Mouse (Mus musculus) adrenal gland, adult 2 months (tissue): ENCODE measurements at regions not wholly inside any gene's neighbourhood (a gene's known extent, or its start where the extent isn't known, plus 50 kb on each side); places are given as distances from the start of the nearest gene placed in this dataset.

Source experiments
- DNase-seq: peaks from one replicate; pipeline ENCODE4 v3.0.0; 2021

DNA sequence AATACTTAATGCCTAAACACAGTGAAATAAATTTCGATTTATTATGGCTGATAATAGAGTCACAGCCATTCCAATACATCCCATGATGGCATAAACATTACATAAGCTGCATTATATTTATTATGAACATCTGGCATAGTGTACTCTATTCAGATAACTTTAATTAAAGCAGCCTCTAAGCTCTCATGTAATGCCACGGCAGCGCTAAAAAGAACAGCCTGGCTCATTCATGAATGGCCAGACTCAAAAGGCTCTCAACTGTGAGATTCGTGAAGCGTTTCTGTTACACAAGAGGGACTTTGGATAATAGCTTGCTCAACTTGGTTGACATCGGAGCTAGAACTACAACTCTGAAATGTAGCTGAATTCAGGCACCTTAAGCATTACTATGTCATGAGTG is 497.1 kb upstream of the Adamts16 start:
- DNase-seq = no peak

DNA sequence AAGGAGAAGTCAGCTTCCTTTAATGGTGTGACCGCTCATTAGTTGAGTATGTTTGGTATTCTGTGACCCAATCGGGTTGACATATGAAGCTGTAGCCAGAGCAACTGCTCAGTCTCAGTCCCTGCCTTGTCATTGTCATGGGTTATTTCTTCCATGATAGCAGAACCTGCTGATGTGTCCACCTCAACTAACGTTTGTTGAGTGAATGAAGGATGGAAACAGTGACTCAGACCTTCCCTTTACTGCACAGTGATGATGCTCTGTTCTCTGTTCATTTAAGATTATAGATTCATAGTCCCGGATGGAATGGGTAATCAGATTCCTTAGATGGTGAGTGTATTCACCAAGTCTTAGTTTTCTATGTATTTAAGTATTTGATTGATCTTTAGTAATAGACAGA is 493.3 kb upstream of the Adamts16 start:
- DNase-seq = no peak

DNA sequence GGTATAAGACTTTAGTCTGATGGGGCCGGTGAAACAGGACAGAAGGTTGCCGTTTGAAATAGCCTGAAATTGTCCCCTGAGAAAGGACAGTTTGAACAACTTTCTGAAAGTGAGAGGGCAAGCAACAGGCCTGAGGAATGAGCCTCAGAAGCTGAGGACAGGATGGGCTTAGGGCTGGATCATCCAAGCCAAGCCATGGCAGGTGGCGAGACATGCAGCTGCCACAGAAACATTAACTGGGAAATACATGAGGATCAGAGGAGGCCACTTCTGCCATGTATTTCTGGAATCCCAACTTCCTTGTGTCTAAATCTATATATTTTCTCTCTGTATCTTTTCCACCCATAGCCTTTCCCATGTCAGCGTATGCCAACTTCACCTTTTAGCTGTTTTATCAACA is 491.5 kb upstream of the Adamts16 start:
- DNase-seq = no peak

DNA sequence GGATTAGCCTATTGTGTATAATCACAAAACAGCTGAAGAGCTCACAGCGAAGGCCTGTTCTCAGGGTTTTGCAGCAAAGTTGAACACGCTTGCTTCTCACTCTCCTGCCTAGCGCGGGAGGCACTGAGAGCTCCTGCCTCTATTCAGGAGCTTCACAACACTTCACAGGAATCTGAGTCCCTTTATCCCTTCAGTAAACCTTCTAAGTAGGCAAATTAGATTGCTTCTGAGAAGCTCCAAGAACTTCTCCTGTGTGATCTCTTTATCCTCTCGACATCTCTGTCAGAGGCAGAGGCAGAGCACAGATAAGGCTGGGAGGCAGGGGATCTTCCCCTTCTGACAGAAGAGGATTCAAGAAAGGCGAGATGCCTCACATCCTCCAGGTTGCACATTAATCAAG is 488.7 kb upstream of the Adamts16 start:
- DNase-seq = no peak

DNA sequence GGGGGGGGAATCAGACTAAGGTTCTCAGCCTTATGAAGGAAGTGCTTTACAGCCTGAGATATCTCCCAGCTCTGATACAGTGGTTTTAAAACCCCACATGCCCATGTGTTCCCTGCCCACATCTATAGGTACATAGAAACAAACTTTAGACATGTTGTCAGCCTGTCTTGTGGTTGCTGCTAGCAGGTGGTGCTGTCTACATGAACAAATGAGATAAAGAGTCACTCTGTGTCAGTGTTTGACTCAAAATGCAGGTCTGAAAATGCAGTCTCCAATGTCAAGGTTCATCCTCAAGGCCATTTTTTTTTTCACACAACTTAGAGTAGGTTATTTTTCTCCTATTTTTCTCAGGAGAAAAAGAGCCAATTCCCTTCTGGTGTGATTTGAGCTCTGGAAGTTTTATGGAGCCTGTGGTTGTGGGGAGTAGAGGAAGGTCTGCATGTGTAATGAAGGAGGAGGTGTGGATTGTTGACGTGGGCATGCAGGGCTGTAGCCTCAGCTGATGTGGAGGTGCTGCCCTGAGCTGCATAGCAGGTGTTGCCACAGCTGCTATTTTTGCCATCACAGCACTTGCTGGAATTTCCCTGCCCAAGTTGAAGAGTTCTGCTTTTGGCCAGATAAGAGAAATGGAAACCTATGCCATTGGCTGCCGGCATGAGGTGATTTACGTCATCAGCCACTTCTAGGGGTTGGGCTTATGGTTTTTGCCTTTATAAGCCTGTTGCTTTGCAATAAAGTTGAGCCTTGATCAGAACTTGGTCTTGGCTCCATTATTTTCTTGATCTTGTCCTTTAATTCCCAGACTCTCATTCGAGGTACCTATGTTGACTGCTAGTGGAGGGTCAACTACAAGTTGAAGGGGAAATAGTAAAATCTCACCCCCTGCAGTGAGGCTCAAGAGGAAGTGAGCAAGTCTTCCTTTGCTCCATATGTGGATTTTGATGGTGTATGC is 486.5 kb upstream of the Adamts16 start:
- no peak for DNase-seq

DNA sequence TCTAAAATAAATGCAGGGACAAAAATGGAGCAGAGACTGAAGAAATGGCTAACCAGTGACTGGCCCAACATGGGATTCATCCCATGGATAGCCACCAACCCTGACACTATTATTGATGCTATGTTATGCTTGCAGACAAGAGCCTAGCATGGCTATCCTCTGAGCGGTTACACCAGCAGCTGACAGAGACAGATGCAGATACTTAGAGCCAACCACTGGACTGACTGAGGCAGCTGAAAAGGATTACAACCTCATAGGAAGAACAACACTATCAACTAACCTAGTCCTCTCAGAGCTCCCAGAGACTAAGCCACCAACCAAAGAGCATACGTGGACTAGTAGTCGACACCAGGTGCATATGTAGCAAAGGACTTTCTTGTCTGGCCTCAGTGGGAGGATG is 478.9 kb upstream of the Adamts16 start:
- no peak for DNase-seq

DNA sequence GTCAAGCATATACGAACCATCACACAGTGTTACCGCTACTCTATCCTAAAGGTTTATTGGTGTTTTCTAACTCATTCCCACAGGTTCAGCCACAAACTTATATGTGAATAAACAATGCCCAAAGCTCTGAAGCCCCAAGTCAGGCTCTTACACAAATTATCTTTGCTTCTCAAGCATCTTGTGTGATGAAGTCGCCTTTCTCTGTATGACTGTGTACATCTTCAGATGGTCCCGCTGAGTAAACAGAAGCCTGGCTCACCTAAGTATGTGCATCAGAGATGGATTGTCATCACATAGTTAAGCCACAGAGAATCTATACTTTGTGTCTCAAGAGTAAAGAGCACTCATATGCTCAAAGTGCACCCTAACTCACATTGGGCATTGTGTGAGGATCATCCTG is 462.3 kb upstream of the Adamts16 start:
- no peak for DNase-seq

DNA sequence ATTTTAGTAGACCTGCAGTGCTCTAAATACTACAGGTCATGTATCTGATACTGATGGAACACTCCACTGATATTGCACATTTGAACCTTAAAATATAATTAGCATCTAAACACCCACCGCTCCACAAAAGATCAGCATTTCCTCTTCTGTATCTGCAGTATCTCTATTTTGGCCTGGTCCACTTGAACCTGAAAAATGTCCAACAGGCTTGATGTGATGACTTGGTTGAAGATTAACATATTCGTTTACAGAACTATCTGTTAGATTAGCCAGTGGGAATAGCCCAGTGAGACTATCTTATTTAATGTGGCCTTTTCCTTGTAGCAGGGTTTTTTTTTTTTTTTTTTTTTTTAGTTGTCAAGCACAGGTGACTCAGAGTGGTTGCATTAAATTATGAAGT is 434.4 kb upstream of the Adamts16 start:
- DNase-seq = no peak

DNA sequence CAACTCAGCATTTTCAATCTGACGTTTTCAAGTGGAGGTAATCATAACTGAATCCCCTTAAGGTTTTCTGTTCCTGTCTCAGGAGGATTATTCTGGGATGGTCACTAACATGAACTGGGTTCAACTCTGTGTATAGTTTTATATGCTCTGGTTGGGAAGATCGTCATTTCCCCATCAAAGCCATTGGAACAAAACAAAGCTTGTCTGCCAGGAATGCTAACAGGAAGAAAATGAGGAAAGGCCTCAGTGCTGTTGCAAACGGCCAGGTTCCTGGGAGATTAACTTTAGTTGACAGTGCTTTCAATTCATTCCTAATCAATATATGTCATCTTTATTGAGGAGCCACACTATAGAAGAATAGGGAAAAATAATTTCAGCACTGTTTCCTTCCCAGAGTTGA is 432.5 kb upstream of the Adamts16 start:
- DNase-seq = no peak

DNA sequence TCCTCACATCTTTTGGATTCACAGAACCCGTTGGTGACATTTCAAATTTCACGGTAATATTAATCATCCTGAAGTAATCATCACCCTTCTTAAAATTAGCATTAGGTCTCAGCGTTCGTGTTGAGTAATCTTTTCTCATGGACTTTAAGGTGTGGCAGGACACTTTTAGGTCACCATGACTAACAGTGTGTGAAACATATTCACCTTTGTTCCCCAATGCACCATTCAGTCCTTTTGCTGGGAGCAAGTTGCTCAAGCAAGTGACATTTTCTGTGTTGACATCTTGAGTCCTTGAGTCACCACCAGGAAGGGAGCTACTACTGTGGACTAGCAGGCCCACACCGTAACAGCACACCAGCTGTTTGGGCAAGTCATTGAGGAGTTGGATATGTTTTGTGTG is 431.9 kb upstream of the Adamts16 start:
- peak; percentile 39 for DNase-seq

DNA sequence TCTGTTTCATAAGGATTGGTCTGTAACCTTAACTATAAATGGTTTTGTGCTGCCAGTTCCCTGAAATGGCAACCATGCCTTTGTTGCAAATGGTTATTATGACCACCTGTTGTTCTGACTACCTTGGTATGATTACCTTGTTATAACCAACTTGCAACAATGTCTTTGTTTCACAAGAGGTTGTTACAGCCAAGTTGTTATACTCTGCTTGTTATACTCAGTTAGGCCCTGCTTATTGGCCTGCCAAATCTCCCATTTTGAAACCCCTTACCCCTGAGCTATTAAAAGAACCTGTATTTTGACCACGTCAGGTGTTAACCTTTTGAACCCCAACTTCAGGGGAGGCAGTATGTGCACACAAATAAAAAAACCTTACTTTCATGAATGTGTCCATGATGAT is 431.5 kb upstream of the Adamts16 start:
- DNase-seq = no peak

DNA sequence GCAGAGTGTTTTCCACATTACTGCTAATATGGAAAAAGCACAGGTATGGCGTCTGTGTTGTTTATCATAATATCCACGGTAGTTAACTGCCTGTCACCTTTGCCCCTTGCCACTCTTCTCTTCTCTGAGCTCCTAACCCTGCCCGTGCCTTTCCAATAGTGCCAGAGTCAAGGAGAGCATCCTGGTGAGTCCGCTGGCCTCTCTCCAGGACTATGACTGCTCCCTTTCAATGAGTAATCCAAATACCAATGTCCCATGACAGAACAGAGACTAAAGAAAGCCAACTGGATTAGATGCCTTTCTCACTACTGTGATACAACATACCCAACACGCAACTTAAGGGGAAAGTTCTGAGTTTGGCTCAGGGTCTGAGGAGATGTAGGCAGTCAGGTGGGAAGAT is 430.8 kb upstream of the Adamts16 start:
- peak; percentile 76 for DNase-seq

DNA sequence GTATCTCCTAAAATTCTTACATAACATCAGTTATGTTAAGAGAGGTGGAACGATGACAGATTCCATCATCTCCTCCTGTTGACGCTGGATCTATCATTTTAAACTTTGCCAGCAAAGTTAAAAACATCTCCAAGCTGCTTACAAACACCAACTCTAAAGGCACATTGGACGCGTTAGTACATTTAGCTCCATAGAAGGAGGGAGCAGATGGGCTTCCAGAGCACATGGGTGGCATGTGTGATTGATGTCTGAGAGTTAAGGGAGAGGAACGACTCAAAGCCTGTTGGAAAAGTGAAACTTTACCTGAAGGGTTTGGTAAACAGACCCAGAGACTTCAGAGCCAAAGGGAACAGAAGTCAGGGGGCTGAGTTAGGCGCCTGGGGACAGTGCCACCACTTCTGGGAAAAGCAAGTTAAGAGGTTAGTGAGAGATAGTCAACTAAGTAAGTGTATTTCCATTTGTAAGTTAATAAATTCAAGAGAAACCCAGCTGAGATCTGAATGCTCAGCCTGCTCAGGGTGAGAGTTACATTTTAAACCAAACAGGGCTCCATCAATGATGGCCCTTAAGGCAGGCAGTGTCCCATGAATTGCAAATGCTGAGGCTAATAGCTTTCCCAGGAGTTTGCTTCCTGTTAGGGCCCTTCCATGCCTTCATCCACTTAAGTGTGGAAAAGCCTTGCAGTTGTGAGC is 430.3 kb upstream of the Adamts16 start:
- DNase-seq = no peak

DNA sequence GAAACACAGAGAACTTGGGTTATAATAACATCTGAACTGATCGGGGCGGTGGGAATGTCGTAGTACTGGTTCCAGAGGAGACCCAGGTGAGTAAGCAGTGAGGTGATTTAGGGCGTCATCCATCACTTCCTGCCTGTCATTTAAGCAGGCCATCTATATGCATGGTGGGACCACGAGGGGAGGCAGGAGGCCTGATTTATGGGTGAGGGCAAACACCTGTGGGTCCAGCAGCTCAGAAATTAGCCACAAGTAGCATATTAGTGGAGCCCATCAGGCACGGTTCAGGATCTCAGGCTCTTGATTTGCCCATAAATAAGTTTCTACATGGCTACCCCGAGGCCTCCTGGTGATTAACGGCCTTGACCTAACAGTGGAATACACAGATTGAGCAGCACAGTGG is 428.8 kb upstream of the Adamts16 start:
- no peak for DNase-seq

DNA sequence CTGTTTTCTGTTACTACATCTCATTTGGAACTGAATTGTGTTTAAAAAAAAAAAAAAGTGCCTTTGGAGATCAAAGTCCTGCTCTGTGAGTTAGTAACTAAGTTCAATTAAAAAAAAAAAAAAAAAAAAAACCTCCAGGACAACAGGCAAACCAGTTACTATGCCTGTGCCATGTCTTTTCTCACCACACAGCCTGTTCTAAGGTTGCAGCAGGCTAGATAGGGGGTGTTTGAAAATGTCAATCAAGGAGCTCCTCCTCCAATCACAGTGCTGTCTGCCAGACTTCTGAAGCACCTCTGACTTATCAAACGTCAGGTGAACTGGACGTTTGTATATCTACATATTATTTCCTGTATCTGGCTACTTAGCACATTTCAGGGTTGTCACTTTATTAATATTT is 427.9 kb upstream of the Adamts16 start:
- no peak for DNase-seq

DNA sequence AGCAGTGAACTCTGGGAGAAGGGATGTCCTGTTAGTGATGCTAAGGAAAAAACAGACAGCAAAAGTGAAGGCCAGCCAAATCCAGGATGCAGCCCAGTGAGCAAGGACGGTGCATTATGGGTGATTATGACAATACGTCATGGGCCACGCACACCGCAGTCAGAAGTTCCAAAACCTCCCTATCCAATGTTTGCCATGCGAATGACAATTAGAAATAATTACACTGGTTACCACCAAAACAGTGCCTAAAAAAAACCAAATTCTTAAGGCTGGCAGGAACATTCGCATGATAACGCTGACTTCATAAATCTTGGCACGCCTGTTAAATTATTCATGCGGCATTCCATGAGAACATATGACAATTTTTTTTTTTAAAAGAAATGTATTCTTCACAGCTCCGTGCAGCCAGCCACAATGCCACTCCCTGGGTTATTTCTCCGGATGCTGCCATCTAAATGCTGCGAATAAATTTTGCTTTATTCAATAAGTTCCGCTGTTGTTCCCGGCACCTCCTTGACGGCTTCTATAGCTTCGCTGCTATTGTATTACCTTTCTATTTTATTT is 421.8 kb upstream of the Adamts16 start:
- no peak for DNase-seq

DNA sequence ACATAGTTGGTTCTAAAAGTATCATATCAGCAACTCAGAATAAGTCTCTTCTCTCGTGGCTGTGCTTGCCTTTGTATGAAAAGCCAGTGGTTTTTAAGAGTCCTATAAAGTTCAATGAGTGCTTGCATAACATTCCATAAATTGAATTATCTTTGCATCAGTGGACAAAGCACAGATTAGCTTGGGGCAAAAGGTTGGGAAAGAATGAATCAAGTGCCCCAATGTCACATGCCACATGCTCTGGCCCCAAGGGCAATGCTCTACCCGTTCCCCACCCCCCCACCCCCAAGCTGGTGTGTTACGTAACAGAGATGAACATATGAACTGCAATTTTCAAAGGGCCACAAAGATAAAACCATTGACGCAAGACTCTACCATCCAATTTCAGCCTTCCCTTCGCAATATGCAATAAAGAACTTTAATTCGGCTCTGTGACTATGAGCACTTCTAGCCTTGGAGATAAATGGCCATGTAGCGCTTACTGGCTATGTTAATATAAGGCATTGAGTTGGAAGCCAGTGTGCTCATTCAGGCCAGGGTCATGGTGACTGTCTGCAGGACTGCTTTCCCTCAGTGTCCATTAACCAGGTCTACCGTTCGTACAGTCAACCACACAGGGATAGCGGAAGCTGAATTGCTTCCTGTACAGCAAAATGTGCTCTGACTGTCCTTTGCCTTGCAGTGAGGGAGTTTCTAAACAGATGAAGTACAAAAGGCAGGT is 421.1 kb upstream of the Adamts16 start:
- DNase-seq = peak; percentile 60

DNA sequence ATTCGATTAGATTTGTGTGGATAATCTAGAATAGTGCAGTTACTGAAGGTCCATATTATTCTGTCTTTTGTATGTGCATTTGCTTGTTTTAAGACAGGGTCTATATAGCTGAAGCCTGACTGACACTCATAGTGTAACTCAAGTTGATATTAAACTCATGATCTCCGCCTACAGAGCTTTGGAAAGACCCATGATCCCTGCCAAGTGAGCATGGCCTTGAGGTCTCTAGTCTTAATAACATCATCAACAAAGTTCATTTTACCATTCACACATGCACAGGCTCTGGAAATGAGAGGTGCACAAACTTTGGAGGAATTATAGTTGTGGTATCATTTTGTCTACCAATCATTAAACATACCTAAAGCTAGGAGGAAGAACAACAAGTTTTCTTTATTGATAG is 412.4 kb upstream of the Adamts16 start:
- peak; percentile 16 for DNase-seq

DNA sequence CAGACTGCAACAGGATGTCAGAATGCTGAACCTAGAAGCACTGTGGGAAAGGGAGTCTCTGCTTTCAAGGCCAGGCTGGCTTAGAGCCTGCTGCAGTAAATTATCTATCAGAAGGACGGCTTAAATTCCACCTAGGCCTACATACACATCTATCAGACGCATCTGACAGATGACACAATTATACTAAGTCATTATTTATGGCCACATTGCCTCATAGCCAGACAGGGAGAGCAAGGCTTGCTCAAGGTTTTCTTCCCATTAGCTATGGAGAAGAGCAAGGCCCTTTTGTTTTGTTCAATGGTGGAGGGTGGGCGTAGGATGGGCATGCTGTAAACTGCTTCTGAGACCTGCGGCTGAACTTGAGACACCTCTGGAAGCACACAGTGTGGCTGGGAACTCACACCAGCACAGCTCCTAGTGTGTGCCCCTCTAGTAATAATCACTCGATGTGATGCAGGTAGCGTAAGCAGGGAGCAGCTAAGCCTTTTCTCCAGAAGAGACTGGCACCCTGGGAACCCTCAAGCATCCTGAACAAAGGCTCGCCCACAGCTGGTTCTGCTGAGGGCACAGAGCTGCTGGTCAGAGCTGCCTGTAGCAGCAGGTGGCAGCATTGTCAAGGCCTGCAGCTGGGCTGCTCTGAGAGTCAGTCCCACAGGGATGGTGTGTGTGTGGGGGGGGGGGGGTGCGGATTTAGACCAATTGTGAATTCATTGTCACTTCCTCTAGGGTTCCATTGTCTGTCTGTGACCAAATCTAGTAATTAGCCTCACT is 406.8 kb upstream of the Adamts16 start:
- DNase-seq = peak; percentile 80

DNA sequence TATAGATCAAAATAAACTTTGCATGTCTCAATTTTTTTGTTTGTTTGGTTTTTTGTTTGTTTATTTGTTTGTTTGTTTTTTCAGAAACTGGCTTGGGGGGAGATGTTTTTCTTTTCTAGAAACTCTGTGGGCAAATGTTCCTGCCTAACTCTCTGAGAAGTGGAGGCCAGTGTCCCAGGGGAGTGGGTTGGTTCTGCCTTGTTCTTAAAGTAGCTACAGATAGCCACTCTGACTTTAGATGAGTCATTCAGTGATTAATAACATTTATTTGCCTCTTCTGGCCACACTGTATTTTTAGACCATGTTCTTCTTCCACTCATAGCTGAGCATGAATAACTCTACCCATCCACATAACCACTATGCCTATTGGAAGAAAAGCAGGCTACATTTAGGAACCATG is 405.6 kb upstream of the Adamts16 start:
- DNase-seq = no peak

DNA sequence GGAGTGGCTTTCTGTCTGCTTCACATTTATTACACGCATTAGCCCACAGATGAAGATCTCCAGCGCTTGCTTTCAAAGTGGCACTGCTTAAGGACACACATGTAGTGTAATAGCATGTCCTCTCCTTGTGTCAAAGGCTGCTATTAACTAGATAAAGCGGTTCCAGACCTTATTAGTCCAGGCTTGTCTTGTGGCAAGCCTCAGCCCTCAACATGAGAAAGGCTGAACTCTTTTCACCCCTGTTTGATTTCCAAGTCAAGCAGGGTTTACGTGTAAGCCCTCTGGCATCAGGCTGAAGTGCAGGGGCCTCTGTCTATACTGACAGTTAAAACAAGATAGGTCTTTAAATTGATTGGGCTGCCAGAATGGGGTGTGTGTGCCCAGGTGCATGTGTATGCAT is 403.7 kb upstream of the Adamts16 start:
- no peak for DNase-seq

DNA sequence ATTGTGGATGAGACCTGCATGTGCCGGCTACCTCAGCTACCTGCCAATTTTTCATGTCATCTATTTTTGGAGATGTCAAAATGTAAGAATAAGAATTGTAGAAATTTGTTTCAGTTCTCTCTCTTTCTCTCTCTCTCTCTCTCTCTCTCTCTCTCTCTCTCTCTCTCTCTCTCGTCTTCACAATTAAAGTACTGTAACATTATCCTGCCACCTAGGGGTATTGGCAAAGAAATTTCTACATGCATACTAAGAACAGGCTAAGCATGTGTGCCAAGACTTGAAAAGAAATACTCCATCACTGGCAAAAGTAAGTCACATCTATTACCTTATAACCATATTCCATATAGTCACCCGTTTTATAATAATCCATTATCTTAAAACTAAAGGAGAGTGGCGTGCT is 398.2 kb upstream of the Adamts16 start:
- no peak for DNase-seq
